Mouse (Mus musculus): ENCODE measurements at regions not wholly inside any gene's neighbourhood (a gene's known extent, or its start where the extent isn't known, plus 50 kb on each side); places are given as distances from the start of the nearest gene placed in this dataset.

- H3K4me3 ChIP-seq (ENCODE audit: insufficient read depth, low read depth, low read length): no peak overlapping the region
- no peaks in the 10 kb centered on the region for H3K36me3 ChIP-seq (ENCODE audit: control insufficient read depth, insufficient read depth, low read length)
- TF ChIP-seq CTCF (conservative IDR thresholded peaks at IDR 0.05; ENCODE audit: insufficient read depth, insufficient read length, low read depth, low read length): no peak
- no peak for TF ChIP-seq POLR2A (IDR thresholded peaks at IDR 0.05; ENCODE audit: low read depth, low read length)
- H3K27ac ChIP-seq (ENCODE audit: insufficient read depth, low read depth, low read length): no peak overlapping the region
- H3K4me1 ChIP-seq (ENCODE audit: control insufficient read depth, insufficient read depth, low read length): no peaks in the 10 kb centered on the region
- no peaks in the 10 kb centered on the region for H3K27me3 ChIP-seq (replicated peaks; ENCODE audit: control insufficient read depth, insufficient read depth, low read length)
- DNase-seq: no peak
- 90% methylated on average over 6 of the region's 6 CpGs for WGBS
Measured at GRCm38 (mm10) chr1:92327141-92327540, 131.6 kb upstream of the Hdac4 start.

GRCm38 (mm10) chr1:92325281-92325680 lies 129.8 kb upstream of the Hdac4 start:
- Histone ChIP-seq H3K36me3 (ENCODE audit: control insufficient read depth, insufficient read depth, low read length) (no peaks in the 10 kb centered on the region), H3K4me1 (ENCODE audit: control insufficient read depth, insufficient read depth, low read length) (no peaks in the 10 kb centered on the region), H3K27me3 (replicated peaks; ENCODE audit: control insufficient read depth, insufficient read depth, low read length) (no peaks in the 10 kb centered on the region), H3K4me3 (ENCODE audit: insufficient read depth, low read depth, low read length) (no peak overlapping the region), H3K27ac (ENCODE audit: insufficient read depth, low read depth, low read length) (no peak overlapping the region)
- 85% methylated on average over 7 of the region's 7 CpGs for WGBS
- no peak for DNase-seq
- TF ChIP-seq POLR2A (IDR thresholded peaks at IDR 0.05; ENCODE audit: low read depth, low read length): no peak

- 58% methylated on average over 14 of the region's 14 CpGs for WGBS
- TF ChIP-seq POLR2A (IDR thresholded peaks at IDR 0.05; ENCODE audit: low read depth, low read length): no peak
- TF ChIP-seq CTCF (conservative IDR thresholded peaks at IDR 0.05; ENCODE audit: insufficient read depth, insufficient read length, low read depth, low read length): no peak
Measured at GRCm38 (mm10) chr1:92324091-92324950, 128.8 kb upstream of the Hdac4 start.

GRCm38 (mm10) chr1:92317131-92317530 lies 121.6 kb upstream of the Hdac4 start:
- Histone ChIP-seq H3K27me3 (replicated peaks; ENCODE audit: control insufficient read depth, insufficient read depth, low read length) (no peaks in the 10 kb centered on the region), H3K4me3 (ENCODE audit: insufficient read depth, low read depth, low read length) (no peak overlapping the region), H3K4me1 (ENCODE audit: control insufficient read depth, insufficient read depth, low read length) (no peaks in the 10 kb centered on the region), H3K27ac (ENCODE audit: insufficient read depth, low read depth, low read length) (no peak overlapping the region), H3K36me3 (ENCODE audit: control insufficient read depth, insufficient read depth, low read length) (no peaks in the 10 kb centered on the region)
- DNase-seq: no peak
- WGBS: 89% methylated on average over 4 of the region's 4 CpGs
- TF ChIP-seq POLR2A (IDR thresholded peaks at IDR 0.05; ENCODE audit: low read depth, low read length) (no peak), CTCF (conservative IDR thresholded peaks at IDR 0.05; ENCODE audit: insufficient read depth, insufficient read length, low read depth, low read length) (no peak)

More at GRCm38 (mm10) chr1:92324091-92324950, 128.8 kb upstream of the Hdac4 start:
- Histone ChIP-seq H3K36me3 (ENCODE audit: control insufficient read depth, insufficient read depth, low read length) (no peaks in the 10 kb centered on the region), H3K27me3 (replicated peaks; ENCODE audit: control insufficient read depth, insufficient read depth, low read length) (no peaks in the 10 kb centered on the region), H3K4me3 (ENCODE audit: insufficient read depth, low read depth, low read length) (no peak overlapping the region), H3K27ac (ENCODE audit: insufficient read depth, low read depth, low read length) (no peak overlapping the region), H3K4me1 (ENCODE audit: control insufficient read depth, insufficient read depth, low read length) (no peaks in the 10 kb centered on the region)
- DNase-seq: no peak

GRCm38 (mm10) chr1:92316191-92316723 lies 120.8 kb upstream of the Hdac4 start:
- 30% methylated on average over 10 of the region's 10 CpGs for WGBS
- Histone ChIP-seq H3K27ac (ENCODE audit: insufficient read depth, low read depth, low read length) (no peak overlapping the region), H3K4me1 (ENCODE audit: control insufficient read depth, insufficient read depth, low read length) (no peaks in the 10 kb centered on the region), H3K36me3 (ENCODE audit: control insufficient read depth, insufficient read depth, low read length) (no peaks in the 10 kb centered on the region), H3K27me3 (replicated peaks; ENCODE audit: control insufficient read depth, insufficient read depth, low read length) (no peaks in the 10 kb centered on the region), H3K4me3 (ENCODE audit: insufficient read depth, low read depth, low read length) (no peak overlapping the region)
- no peak for TF ChIP-seq CTCF (conservative IDR thresholded peaks at IDR 0.05; ENCODE audit: insufficient read depth, insufficient read length, low read depth, low read length)
- TF ChIP-seq POLR2A (IDR thresholded peaks at IDR 0.05; ENCODE audit: low read depth, low read length): no peak
- DNase-seq: no peak

GRCm38 (mm10) chr1:92313001-92313597 lies 117.6 kb upstream of the Hdac4 start:
- H3K27ac ChIP-seq (ENCODE audit: insufficient read depth, low read depth, low read length): no peak overlapping the region
- DNase-seq: no peak
- no peak overlapping the region for H3K4me3 ChIP-seq (ENCODE audit: insufficient read depth, low read depth, low read length)
- H3K36me3 ChIP-seq (ENCODE audit: control insufficient read depth, insufficient read depth, low read length): no peaks in the 10 kb centered on the region
- no peaks in the 10 kb centered on the region for H3K4me1 ChIP-seq (ENCODE audit: control insufficient read depth, insufficient read depth, low read length)
- 87% methylated on average over 16 of the region's 16 CpGs for WGBS
- H3K27me3 ChIP-seq (replicated peaks; ENCODE audit: control insufficient read depth, insufficient read depth, low read length): no peaks in the 10 kb centered on the region
- TF ChIP-seq POLR2A (IDR thresholded peaks at IDR 0.05; ENCODE audit: low read depth, low read length) (no peak), CTCF (conservative IDR thresholded peaks at IDR 0.05; ENCODE audit: insufficient read depth, insufficient read length, low read depth, low read length) (no peak)

- no peak overlapping the region for H3K27ac ChIP-seq (ENCODE audit: insufficient read depth, low read depth, low read length)
- no peak for TF ChIP-seq CTCF (conservative IDR thresholded peaks at IDR 0.05; ENCODE audit: insufficient read depth, insufficient read length, low read depth, low read length)
- no peak for TF ChIP-seq POLR2A (IDR thresholded peaks at IDR 0.05; ENCODE audit: low read depth, low read length)
- no peaks in the 10 kb centered on the region for H3K4me1 ChIP-seq (ENCODE audit: control insufficient read depth, insufficient read depth, low read length)
- DNase-seq: no peak
- 83% methylated on average over 2 of the region's 2 CpGs for WGBS
- H3K36me3 ChIP-seq (ENCODE audit: control insufficient read depth, insufficient read depth, low read length): no peaks in the 10 kb centered on the region
- no peaks in the 10 kb centered on the region for H3K27me3 ChIP-seq (replicated peaks; ENCODE audit: control insufficient read depth, insufficient read depth, low read length)
- no peak overlapping the region for H3K4me3 ChIP-seq (ENCODE audit: insufficient read depth, low read depth, low read length)
Measured at GRCm38 (mm10) chr1:92309883-92310282, 114.4 kb upstream of the Hdac4 start.
